Mouse (Mus musculus) ES-CJ7 (cell line): Measurements from ENCODE around the gene Dera.

Experiments used
- DNase-seq: peaks from one replicate; pipeline ENCODE4 v3.0.0; 2011; ENCODE audit warnings: low read depth, low spot score

Gene Dera

GRCm38 (mm10) chr6:137886210-137886979, 132.0 kb downstream of the Dera start:
- DNase-seq, result no peak

GRCm38 (mm10) chr6:137887258-137887657, 132.9 kb downstream of the Dera start:
- no peak for DNase-seq

GRCm38 (mm10) chr6:137897671-137898070, 143.3 kb downstream of the Dera start:
- no peak for DNase-seq

- DNase-seq, result no peak
These were observed 146.9 kb downstream of the Dera start for GRCm38 (mm10) chr6:137901255-137901654.
